Mouse (Mus musculus): Measurements from ENCODE around the gene Snx27. TPM values are rescaled to one million over a fixed set of nuclear protein-coding genes. Genes with fewer than 3 reads are reported as not detected.

Snx27 gene
- polyA plus RNA-seq, 1 experiment from 2014 or later: 41.6 TPM

- no peaks in the 10 kb centered on the region for H3K36me3 ChIP-seq (replicated peaks; ENCODE audit: control insufficient read depth, insufficient read depth, low read depth, low read length)
- H3K27ac ChIP-seq (replicated peaks; ENCODE audit: low read depth, low read length): no peak overlapping the region
- DNase-seq (ENCODE audit: low spot score): no peak
- no peak overlapping the region for H3K4me3 ChIP-seq (ENCODE audit: low read depth, low read length)
- H3K4me1 ChIP-seq (ENCODE audit: control insufficient read depth, insufficient read depth, low read length): no peaks in the 10 kb centered on the region
- no peaks in the 10 kb centered on the region for H3K27me3 ChIP-seq (ENCODE audit: control insufficient read depth, insufficient read depth, low read length)
- no peak overlapping the region for H3K4me2 ChIP-seq (ENCODE audit: low read depth, low read length)
- ATAC-seq (replicated peaks; ENCODE audit: insufficient number of reproducible peaks, low FRiP score, low TSS enrichment, low read depth): no peak
- H3K9ac ChIP-seq (replicated peaks; ENCODE audit: low read length): no peak overlapping the region
- WGBS: 77% methylated on average over 5 of the region's 5 CpGs
- H3K9me3 ChIP-seq (replicated peaks; ENCODE audit: control insufficient read depth, low read length): no peaks in the 10 kb centered on the region
Observed at GRCm38 (mm10) chr3:94591066-94591465, 8.6 kb upstream of the Snx27 start.

DNA sequence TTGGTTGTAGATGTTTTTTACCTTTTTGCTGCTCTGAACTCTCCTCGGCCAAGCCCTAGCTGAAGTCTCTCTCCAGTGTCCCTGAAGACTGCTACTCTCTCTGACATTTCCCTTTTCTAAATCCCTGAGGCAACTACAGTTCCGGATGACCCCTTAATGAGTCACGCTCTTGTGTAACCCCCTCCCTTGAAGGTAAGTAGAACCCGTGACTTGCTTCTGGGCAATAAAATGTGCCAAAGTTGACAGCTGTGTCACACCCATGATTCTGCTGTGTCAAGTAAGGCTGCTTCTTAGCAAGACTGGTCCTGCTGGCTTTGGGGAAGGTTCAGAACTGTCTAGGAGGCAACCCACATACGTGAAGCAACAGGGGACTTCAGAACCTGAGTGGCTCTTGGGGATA lies 5.4 kb upstream of the Snx27 start:
- 62% methylated on average over 5 of the region's 5 CpGs for WGBS
- H3K9me3 ChIP-seq (replicated peaks; ENCODE audit: control insufficient read depth, low read length): no peaks in the 10 kb centered on the region

GRCm38 (mm10) chr3:94582944-94583343 lies 428 bp upstream of the Snx27 start:
- peak overlapping the region; percentile 83; the same call in 1 of the 2 replicates for H3K4me3 ChIP-seq (ENCODE audit: low read depth, low read length)
- H3K9ac ChIP-seq (replicated peaks; ENCODE audit: low read length): no peak overlapping the region
- no peaks in the 10 kb centered on the region for H3K4me1 ChIP-seq (ENCODE audit: control insufficient read depth, insufficient read depth, low read length)
- H3K4me2 ChIP-seq (ENCODE audit: low read depth, low read length): no peak overlapping the region
- DNase-seq (ENCODE audit: low spot score): no peak
- H3K27me3 ChIP-seq (ENCODE audit: control insufficient read depth, insufficient read depth, low read length): no peaks in the 10 kb centered on the region
- no peaks in the 10 kb centered on the region for H3K9me3 ChIP-seq (replicated peaks; ENCODE audit: control insufficient read depth, low read length)
- no peaks in the 10 kb centered on the region for H3K36me3 ChIP-seq (replicated peaks; ENCODE audit: control insufficient read depth, insufficient read depth, low read depth, low read length)
- WGBS: 72% methylated on average over 7 of the region's 7 CpGs
- no peak for ATAC-seq (replicated peaks; ENCODE audit: insufficient number of reproducible peaks, low FRiP score, low TSS enrichment, low read depth)
- H3K27ac ChIP-seq (replicated peaks; ENCODE audit: low read depth, low read length): no peak overlapping the region

More for the DNA sequence above, 5.4 kb upstream of the Snx27 start:
- no peak overlapping the region for H3K27ac ChIP-seq (replicated peaks; ENCODE audit: low read depth, low read length)
- no peaks in the 10 kb centered on the region for H3K27me3 ChIP-seq (ENCODE audit: control insufficient read depth, insufficient read depth, low read length)
- H3K4me2 ChIP-seq (ENCODE audit: low read depth, low read length): no peak overlapping the region
- no peak for DNase-seq (ENCODE audit: low spot score)
- H3K36me3 ChIP-seq (replicated peaks; ENCODE audit: control insufficient read depth, insufficient read depth, low read depth, low read length): no peaks in the 10 kb centered on the region
- H3K4me3 ChIP-seq (ENCODE audit: low read depth, low read length): no peak overlapping the region
- H3K4me1 ChIP-seq (ENCODE audit: control insufficient read depth, insufficient read depth, low read length): no peaks in the 10 kb centered on the region
- ATAC-seq (replicated peaks; ENCODE audit: insufficient number of reproducible peaks, low FRiP score, low TSS enrichment, low read depth): no peak
- H3K9ac ChIP-seq (replicated peaks; ENCODE audit: low read length): no peak overlapping the region

DNA sequence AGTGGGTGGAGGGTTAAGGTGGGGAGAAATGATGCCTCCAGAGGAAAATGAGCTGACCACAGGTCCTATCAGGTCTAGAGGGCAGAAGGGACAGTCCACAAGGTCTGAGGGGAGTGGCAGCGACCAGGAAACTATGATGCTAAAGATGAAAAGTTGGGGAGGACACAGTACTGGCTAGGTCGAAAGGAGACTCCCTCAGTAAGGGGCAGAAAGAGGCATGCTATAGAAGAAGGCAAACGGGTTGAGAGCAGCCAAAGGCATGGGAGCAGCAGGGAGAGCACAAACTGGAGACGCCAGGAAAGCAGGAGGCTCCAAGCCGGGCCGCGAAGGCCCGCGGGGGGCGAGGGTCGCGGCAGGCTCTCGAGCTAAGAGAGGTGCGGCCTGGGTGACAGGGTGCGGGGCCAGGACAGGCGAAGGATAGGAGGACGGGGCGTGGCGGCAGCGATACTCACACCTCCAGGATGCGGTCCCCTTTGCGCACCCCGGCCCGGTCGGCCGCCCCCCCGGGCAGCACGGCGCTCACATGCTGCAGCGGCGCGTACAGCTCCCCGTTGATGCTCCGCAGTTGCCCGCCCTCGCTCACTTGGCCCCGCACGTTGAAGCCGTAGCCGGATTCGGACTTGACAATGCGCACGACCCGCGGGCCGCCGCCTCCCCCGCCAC lies 592 bp downstream of the Snx27 start:
- H3K9ac ChIP-seq (replicated peaks; ENCODE audit: low read length): peak overlapping the region; percentile 88
- WGBS: under 1% methylated on average over 42 of the region's 48 CpGs
- DNase-seq (ENCODE audit: low spot score) (peak; percentile 51), ATAC-seq (replicated peaks; ENCODE audit: insufficient number of reproducible peaks, low FRiP score, low TSS enrichment, low read depth) (peak; percentile 80)
- peak overlapping the region; percentile 83 for H3K4me3 ChIP-seq (ENCODE audit: low read depth, low read length)
- H3K27me3 ChIP-seq (ENCODE audit: control insufficient read depth, insufficient read depth, low read length): no peaks in the 10 kb centered on the region
- H3K4me1 ChIP-seq (ENCODE audit: control insufficient read depth, insufficient read depth, low read length): no peaks in the 10 kb centered on the region
- H3K27ac ChIP-seq (replicated peaks; ENCODE audit: low read depth, low read length): peak overlapping the region; percentile 70
- no peaks in the 10 kb centered on the region for H3K36me3 ChIP-seq (replicated peaks; ENCODE audit: control insufficient read depth, insufficient read depth, low read depth, low read length)
- peak overlapping the region; percentile 75 for H3K4me2 ChIP-seq (ENCODE audit: low read depth, low read length)
- no peaks in the 10 kb centered on the region for H3K9me3 ChIP-seq (replicated peaks; ENCODE audit: control insufficient read depth, low read length)

- Histone ChIP-seq H3K27me3 (ENCODE audit: control insufficient read depth, insufficient read depth, low read length) (no peaks in the 10 kb centered on the region), H3K9me3 (replicated peaks; ENCODE audit: control insufficient read depth, low read length) (no peaks in the 10 kb centered on the region), H3K4me1 (ENCODE audit: control insufficient read depth, insufficient read depth, low read length) (no peaks in the 10 kb centered on the region), H3K27ac (replicated peaks; ENCODE audit: low read depth, low read length) (no peak overlapping the region), H3K36me3 (replicated peaks; ENCODE audit: control insufficient read depth, insufficient read depth, low read depth, low read length) (no peaks in the 10 kb centered on the region), H3K9ac (replicated peaks; ENCODE audit: low read length) (peak overlapping the region; percentile 88), H3K4me3 (ENCODE audit: low read depth, low read length) (peak overlapping the region; percentile 83), H3K4me2 (ENCODE audit: low read depth, low read length) (peak overlapping the region; percentile 75)
- ATAC-seq (replicated peaks; ENCODE audit: insufficient number of reproducible peaks, low FRiP score, low TSS enrichment, low read depth) (no peak), DNase-seq (ENCODE audit: low spot score) (peak; percentile 26)
- 3% methylated on average over 16 of the region's 16 CpGs for WGBS
Observed at GRCm38 (mm10) chr3:94581138-94581780, 1.3 kb downstream of the Snx27 start.

DNA sequence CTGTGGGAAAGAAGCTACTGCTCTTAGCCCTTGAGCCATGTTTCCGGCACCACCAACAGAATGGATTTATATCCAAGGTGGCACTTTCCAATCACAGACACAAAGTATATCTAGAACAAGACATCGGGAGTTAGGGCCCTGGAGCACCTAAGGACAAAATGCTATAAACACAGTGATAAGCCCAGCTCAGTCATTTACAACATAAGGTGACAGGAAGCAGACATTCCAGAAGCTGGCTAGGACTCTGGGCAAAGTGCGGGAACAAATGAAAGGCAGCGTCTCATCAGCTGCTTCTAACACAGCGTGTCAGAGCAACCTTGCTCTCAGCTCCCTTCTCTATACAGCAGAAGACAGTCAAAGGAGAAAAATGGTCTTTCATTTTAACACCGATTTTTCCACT lies 8.0 kb downstream of the Snx27 start:
- Histone ChIP-seq H3K27me3 (ENCODE audit: control insufficient read depth, insufficient read depth, low read length) (no peaks in the 10 kb centered on the region), H3K4me3 (ENCODE audit: low read depth, low read length) (no peak overlapping the region), H3K4me2 (ENCODE audit: low read depth, low read length) (no peak overlapping the region), H3K27ac (replicated peaks; ENCODE audit: low read depth, low read length) (no peak overlapping the region), H3K9me3 (replicated peaks; ENCODE audit: control insufficient read depth, low read length) (no peaks in the 10 kb centered on the region), H3K4me1 (ENCODE audit: control insufficient read depth, insufficient read depth, low read length) (no peaks in the 10 kb centered on the region), H3K9ac (replicated peaks; ENCODE audit: low read length) (no peak overlapping the region), H3K36me3 (replicated peaks; ENCODE audit: control insufficient read depth, insufficient read depth, low read depth, low read length) (no peaks in the 10 kb centered on the region)
- no peak for DNase-seq (ENCODE audit: low spot score)
- 86% methylated on average over 6 of the region's 6 CpGs for WGBS
- no peak for ATAC-seq (replicated peaks; ENCODE audit: insufficient number of reproducible peaks, low FRiP score, low TSS enrichment, low read depth)

GRCm38 (mm10) chr3:94567242-94567641 lies 15.3 kb downstream of the Snx27 start:
- DNase-seq (ENCODE audit: low spot score): no peak
- H3K4me2 ChIP-seq (ENCODE audit: low read depth, low read length): no peak overlapping the region
- H3K4me3 ChIP-seq (ENCODE audit: low read depth, low read length): no peak overlapping the region
- ATAC-seq (replicated peaks; ENCODE audit: insufficient number of reproducible peaks, low FRiP score, low TSS enrichment, low read depth): no peak
- no peaks in the 10 kb centered on the region for H3K4me1 ChIP-seq (ENCODE audit: control insufficient read depth, insufficient read depth, low read length)
- no peak overlapping the region for H3K9ac ChIP-seq (replicated peaks; ENCODE audit: low read length)
- H3K9me3 ChIP-seq (replicated peaks; ENCODE audit: control insufficient read depth, low read length): no peaks in the 10 kb centered on the region
- H3K36me3 ChIP-seq (replicated peaks; ENCODE audit: control insufficient read depth, insufficient read depth, low read depth, low read length): no peaks in the 10 kb centered on the region
- no peaks in the 10 kb centered on the region for H3K27me3 ChIP-seq (ENCODE audit: control insufficient read depth, insufficient read depth, low read length)
- H3K27ac ChIP-seq (replicated peaks; ENCODE audit: low read depth, low read length): no peak overlapping the region
- 54% methylated on average over 2 of the region's 2 CpGs for WGBS

- 66% methylated on average over 2 of the region's 2 CpGs for WGBS
- Histone ChIP-seq H3K4me1 (ENCODE audit: control insufficient read depth, insufficient read depth, low read length) (no peaks in the 10 kb centered on the region), H3K27ac (replicated peaks; ENCODE audit: low read depth, low read length) (no peak overlapping the region), H3K36me3 (replicated peaks; ENCODE audit: control insufficient read depth, insufficient read depth, low read depth, low read length) (no peaks in the 10 kb centered on the region), H3K9ac (replicated peaks; ENCODE audit: low read length) (no peak overlapping the region), H3K27me3 (ENCODE audit: control insufficient read depth, insufficient read depth, low read length) (no peaks in the 10 kb centered on the region), H3K4me3 (ENCODE audit: low read depth, low read length) (no peak overlapping the region), H3K4me2 (ENCODE audit: low read depth, low read length) (no peak overlapping the region), H3K9me3 (replicated peaks; ENCODE audit: control insufficient read depth, low read length) (no peaks in the 10 kb centered on the region)
- DNase-seq (ENCODE audit: low spot score) (peak; percentile 57), ATAC-seq (replicated peaks; ENCODE audit: insufficient number of reproducible peaks, low FRiP score, low TSS enrichment, low read depth) (no peak)
Observed at GRCm38 (mm10) chr3:94565557-94565956, 17.0 kb downstream of the Snx27 start.
